Mouse (Mus musculus) lung, postnatal 4 days (tissue): ENCODE data around the gene Tubb1.

Experiments
- DNase-seq, 2 experiments: peaks; one replicate each; pipeline ENCODE4 v3.0.0; 2021

Gene Tubb1

GRCm38 (mm10) chr2:174450353-174450752 lies at the start of gene Tubb1:
Gene Tubb1, plus strand, starts transcription at chr2:174450695.
- no peak for DNase-seq

GRCm38 (mm10) chr2:174410222-174410621 lies 40.3 kb upstream of the Tubb1 start:
- DNase-seq: no peak

DNA sequence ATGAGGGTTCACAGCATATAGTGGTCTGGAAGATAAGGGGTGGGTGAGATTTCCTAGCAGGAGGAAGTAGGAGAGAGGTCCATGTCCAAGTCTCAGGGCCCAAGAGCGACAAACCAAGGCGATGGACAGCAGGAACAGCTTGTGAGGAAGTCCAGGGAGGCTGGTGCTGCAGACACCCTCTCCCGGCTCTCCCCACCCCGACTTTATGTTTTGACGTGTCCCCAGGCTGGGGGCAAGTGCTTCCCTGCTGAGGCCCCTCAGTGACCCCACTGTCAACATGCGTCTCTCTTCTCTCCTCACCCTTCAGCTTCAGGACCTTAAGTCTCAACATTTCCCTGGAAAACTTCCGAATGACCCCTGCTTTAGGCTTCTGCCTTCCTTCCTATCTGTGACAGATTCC lies 37.4 kb upstream of the Tubb1 start:
- DNase-seq: no peak

DNA sequence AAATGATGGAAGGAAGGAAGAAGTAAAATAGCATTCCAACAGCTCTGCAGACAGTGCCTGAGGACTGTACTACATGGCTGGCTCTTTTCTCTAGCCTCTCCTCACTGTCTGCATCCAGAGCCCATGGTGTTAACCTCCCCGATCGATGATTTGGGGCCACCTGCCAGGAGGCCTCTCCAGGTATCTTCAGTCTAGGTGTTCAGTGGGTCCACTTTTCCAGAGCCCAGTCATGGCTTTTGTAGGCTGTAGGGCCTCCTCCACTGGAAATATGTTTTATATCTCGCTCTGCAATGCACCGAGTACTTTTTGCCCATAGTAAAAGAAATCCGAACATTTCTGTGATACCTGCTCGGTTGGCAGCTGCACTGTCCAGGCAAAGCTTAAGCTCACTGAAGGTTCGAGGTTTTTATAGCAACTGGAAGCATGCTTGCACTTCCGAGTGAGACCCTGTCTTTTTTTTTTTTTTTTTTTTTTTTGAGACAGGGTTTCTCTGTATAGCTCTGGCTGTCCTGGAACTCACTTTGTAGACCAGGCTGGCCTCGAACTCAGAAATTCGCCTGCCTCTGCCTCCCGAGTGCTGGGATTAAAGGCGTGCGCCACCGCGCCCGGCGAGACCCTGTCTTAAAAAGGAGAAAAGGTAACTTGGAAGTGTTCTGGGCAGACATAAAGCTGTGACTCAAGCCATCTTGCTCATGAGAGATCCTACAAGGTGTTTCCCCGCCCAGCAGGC lies 35.3 kb upstream of the Tubb1 start:
- DNase-seq: no peak

DNA sequence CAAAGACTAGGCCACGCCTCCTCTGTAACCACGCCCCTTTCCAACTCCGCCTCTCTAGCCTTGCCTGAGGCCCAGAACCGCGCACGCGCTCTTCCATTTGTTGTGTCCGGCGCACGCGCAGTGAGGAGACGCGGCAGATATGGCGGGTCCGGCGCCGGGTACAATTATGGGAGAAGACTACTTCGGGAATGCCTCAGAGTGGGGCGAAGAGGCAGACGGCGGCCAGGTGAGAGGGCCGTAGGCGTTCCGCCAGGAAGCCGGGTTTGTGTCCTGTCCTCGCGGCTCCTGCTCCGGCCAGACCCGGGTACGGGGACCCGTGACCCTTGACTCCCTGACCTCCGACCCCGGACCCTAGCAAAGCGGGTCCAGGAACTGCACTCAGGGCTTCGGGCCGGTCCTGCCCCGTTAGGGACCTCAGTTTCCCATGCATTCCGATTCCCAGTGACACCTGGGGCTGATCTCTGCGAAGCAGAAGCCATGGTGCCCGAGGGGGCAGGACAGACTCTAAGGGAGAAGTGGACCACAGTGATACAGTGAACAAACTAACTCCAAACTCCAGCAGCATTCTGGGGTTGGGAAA lies 34.7 kb upstream of the Tubb1 start, which contains the start of gene Nelfcd:
TSS of gene Nelfcd (plus strand) at position 74 of the 580 bp plus-strand sequence.
- peak; percentile 95 to 97 for DNase-seq

DNA sequence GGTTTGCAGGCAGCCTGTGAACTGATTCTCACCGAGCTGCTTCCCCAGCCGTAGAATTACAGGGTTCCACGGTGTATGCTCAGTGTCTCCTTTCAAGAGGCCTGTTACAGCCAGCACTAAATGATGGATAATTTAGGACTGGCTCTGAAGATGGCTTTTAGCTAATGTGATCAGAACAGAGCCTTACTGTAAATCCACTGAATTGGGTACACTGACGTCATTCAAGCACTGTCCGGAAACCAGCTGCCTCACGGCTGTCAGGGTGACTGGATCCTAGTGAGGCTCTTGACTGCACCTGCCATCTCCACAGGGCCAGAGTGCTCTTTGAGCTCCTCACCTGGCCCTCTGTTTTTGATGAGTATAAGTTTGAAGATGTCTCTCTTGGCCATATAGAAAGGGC lies 29.4 kb upstream of the Tubb1 start:
- DNase-seq: no peak

DNA sequence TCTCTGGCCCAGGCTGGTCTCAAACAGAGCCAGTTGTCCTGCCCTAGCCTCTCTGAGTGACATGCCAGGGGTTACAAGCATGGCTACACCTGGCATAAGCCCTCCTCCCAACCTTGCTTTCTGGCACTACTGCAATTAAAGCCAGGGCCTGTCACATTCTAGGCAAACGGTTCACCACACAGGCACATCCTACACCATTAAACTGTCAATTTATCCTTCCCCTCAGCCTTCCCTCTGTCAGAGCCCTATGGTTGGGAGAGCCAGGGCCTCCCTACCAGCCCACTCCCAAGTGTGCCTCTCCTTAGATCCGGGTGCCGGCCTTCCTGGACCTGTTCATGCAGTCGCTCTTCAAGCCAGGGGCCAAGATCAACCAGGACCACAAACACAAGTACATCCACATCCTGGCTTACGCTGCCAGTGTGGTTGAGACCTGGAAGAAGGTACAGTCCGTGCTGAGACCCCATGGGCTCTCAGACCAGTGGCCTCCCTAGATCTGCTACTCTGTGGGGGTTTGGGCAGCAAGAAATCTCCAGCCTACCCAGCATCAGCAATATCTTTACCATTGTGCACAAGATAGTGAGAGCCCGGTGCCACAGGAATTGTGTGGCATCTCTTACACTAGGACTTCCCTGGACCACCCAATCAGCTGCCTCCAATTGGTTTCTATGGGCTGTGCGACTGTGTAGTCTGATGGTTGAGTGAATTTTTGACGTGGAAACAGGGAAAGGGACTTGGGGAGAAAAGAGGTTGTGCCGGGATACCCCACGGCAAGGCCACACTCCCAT lies 26.0 kb upstream of the Tubb1 start:
- DNase-seq: peak; percentile 3 to 15

DNA sequence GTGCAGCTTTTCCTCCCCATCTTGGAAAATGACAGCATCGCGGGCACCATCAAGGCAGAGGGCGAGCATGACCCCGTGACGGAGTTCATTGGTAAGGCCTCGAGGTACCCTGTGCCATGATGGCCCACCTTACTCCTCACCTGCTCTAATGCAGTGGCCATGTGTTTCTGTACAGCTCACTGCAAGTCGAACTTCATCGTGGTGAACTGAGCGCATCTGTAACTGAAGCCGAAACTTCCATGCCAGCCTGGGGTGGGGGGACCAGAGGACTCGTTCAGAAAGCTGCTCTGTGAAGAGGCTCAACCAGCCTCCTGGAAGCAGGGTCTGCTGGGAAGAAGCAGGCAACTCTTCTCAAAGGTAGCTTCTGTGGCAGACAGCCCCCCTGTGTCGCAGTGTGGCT lies 23.6 kb upstream of the Tubb1 start:
- DNase-seq: peak; percentile 3 to 14

DNA sequence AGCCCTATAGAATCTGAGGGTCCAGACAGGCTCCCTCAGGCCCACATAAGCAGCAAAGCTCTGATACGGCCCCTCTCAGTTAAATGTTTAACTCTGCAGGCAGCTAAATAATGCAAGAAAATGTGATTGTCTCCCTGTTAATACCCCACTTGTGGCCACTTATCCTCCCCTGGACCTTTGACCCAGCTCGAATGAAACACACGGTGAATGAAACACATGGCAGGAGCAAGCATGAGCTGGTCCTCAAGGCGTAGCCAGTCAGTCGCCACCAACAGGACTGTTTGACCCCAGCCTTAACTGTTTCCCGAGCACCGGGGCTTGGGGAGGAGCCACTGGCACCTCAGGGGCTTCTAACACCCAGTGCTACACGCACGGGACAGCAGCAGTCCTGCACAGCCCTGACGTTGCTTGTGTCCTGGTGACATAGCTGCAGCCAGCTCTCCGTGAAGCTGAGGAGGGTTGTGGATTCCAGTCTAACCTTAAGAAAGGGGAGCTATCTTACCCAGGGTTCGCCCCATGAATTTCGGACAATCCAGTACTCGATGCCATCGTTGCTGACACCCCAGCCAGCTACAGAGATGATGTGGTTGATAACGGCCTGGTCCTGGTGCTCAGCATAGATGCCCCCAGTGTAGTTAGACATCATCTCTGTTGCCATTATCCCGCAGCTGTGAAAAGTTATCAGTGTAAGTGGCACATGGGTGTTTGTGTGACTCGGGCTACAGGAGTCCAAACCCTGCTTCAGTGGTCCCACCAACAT lies 22.2 kb upstream of the Tubb1 start:
- peak in 1 of 2 experiments; percentile 3 for DNase-seq

DNA sequence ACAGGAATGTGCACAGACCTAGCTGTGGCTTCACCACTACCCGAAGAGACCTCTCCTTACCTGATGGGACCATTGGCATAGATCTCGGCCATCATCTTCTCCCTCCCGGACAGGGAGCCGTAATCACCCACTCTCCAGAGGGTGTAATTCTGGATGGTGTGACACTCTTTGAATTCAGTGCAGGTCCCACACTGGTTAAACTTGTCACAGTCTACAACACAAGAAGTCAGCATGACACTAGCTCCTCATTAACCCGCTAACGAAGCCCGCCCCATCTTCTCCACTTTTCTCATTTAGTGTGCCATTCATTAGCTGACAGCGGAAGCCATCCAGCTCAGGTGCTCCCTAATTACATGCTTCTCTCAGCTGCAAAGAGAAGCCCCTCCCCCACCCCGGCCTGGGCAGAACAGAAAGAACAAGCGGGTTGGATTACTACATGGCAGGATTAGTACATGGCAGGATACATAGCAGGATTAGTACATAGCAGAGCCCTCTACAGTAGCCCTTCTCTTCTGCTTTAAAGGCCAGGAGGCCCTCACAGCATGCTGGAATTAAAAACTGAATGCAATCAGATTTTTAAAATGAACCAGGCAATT lies 21.4 kb upstream of the Tubb1 start:
- peak; percentile 4 to 10 for DNase-seq

- no peak for DNase-seq
These were observed 15.6 kb upstream of the Tubb1 start for GRCm38 (mm10) chr2:174434943-174435342.

DNA sequence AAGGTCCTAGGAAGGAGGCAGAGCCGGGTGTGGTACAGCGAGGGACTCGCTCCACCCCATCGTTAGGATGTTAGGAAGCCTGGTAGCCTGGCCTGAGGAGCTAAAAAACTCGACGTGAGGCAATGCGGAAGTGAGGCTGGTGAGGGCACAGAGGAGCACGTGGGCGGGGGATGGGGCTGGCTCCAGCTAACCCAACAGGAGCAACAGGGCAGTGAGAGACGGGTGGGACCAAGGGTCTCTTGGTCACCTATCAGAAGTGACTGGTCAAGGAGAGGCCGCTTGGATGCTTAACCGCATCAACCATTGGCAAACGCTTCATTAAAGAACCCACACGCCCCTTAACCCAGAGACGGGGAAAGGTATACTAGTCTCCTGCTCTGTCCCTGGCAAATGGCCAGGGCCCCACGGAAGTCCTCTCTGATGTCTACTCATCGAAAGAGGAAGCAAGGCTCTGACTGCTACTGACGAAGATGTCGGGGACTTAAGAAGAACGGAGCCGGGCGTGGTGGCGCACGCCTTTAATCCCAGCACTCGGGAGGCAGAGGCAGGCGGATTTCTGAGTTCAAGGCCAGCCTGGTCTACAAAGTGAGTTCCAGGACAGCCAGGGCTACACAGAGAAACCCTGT lies 14.3 kb upstream of the Tubb1 start:
- DNase-seq: peak; percentile 58 to 62

- no peak for DNase-seq
These were observed 13.4 kb upstream of the Tubb1 start for GRCm38 (mm10) chr2:174436916-174437696.

GRCm38 (mm10) chr2:174437697-174437982 lies 12.9 kb upstream of the Tubb1 start:
- DNase-seq: peak; percentile 64 to 68

- no peak for DNase-seq
These were observed 12.3 kb upstream of the Tubb1 start for GRCm38 (mm10) chr2:174438181-174438580.

DNA sequence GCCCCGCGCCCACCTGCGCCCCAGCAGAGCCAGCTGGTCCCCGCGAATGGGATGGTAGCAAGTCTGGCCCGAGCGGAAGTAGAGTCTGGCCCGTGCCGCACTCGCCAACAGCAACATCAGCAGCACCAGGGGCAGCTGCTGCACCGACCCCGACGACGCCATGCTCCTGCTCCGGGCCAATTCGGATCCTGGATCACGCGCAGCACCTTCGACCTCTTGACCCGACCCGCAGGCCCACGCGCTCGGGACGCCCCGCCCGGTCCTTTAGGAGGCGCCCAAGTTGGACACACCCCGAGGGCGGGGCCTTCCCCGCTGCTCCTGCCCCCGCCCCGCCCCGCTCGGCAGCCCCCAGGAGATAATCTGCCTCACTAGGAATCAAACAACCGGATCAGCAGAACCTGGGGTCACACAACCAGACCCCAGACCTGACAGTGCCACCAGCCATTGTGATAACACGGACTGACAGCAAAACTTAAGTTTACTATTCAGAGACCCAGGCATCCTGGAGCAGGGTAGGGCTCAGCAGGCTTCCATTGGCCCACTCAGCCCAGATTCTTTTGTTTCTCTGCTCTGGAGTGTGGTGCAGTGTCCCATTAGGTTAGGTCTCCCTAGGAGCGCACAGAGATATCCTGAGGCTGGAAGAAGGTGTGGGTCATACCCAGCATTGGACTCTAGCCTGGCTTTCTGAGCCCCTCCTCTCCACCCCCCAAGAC lies 11.6 kb upstream of the Tubb1 start, which contains the start of gene Ctsz:
TSS of gene Ctsz (minus strand) at position 303 of the 713 bp plus-strand sequence.
- peak; percentile 82 to 84 for DNase-seq

DNA sequence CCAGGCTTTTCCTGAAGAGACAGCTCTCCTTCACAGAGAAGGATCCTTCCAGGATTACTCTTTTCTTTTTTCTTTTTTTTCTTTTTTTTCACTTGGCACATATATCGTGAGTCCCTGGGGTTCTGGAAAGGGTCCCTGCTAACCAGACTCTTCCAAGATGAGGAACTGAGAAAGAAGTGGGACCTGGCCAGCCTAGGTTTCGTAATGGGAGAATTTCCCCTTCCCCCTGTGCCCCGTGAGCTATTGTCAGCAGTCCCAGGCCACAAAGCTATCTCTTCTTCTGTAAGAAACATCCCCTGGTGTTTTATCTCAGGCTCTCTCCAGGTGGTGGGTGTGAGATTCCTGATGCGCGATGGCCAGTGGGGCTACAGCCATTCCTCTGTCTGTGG lies 11.1 kb upstream of the Tubb1 start:
- no peak for DNase-seq

DNA sequence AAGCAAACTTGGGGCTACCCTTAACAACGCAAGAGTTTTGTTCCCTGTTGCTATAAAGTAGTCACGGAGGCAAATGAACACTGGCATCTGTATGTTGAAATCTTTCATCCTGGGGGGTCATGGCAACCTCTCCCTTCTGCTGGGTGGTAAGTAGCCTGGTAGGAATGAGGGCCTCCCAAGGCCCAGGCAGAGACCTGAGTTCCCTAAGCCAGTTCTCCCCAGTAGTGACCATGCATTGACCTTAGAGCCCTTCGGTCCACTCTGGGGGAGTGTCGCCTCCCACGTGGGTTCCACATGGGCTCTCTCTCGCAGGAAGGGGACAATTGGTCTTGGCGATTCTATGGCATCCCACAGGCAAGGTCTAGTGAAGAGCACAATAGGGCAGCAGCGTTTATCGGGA lies 10.5 kb upstream of the Tubb1 start:
- DNase-seq: no peak

DNA sequence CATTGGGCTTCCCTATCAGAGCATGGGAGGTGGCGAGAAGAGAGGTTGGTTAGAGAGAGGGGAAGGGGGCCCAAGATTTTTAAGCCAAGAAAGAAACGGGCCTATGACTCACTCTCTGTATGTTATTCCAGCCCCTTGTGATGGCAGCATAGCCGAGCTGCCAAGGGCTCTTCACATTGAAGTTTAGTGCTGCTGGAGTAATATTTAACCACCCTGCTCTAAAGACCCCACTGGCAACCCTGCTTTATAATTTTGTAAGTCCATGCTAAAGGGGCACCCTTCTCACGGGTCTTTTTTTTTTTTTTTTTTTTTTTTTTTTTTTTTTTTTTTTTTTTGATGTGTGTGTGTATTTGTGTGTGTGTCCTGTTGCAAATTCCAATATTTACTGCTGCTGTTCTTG lies 8.6 kb upstream of the Tubb1 start:
- DNase-seq: no peak

DNA sequence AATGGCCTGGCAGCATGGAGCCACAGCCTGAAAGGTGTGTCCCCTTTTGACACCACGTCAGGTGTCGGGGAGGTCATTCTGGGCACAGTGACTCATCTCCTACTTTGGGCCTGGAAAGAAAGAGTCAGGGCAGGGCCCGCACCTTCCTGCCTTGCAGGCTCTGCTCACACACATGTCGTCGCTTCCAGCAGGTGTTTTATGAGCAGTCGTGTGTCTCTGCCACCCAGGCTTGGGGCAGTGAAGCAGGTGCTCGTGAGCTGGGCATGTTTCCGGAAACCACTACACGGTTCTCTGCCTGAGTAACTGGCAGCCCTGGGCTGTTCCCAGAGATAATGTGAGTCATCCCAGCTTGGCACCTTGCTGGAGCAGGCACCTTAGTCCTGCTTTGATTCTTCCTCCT lies 8.0 kb upstream of the Tubb1 start:
- DNase-seq: peak in 1 of 2 experiments; percentile 49

- DNase-seq: no peak
These were observed 7.4 kb upstream of the Tubb1 start for GRCm38 (mm10) chr2:174443046-174443445.
